Mouse (Mus musculus) thymus, adult 18-20 months (tissue): ENCODE data around the gene Tmem8.

ENCODE experiments used
- DNase-seq, 2 experiments: peaks; one replicate each; pipeline ENCODE4 v3.0.0; 2022; ENCODE audit warnings: mixed read lengths in 2 of 2

Tmem8 gene

DNA sequence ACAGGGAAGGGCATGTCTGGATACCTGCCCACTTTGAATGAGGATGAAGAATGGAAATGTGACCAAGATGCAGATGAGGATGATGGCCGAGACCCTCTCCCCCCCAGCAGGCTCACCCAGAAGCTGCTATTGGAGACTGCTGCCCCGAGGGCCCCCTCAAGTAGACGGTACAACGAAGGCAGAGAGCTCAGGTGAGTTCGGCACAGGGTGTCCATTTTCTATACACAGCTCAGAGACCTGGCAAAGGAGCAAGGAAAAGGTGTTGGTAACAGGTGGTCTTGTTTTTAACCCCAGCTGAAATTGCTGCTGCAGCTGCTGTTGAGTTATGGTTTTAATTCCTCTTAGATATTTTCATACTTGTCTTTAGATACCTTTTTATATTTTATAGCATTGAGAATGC, 30.3 kb downstream of the Tmem8 start:
- no peak for DNase-seq

DNA sequence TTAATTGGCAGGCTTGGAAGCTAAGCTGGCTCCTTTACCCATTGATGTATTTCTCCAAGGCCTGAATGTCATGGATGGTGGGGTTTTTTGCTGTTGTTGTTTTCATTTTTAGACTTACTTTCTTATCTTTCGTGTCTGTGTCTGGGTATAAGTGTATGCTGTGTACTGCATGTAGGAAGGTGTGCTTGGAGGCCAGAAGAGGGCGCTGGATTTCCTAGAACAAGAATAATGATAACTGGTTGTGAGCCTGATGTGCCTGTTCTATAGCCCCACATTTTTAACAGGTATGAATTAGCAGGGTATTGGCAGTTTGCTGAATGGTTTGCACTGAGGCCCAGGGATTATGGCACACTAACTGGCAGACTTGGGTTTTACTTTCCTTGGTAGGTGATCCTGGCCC, 36.0 kb downstream of the Tmem8 start:
- DNase-seq, result no peak

DNA sequence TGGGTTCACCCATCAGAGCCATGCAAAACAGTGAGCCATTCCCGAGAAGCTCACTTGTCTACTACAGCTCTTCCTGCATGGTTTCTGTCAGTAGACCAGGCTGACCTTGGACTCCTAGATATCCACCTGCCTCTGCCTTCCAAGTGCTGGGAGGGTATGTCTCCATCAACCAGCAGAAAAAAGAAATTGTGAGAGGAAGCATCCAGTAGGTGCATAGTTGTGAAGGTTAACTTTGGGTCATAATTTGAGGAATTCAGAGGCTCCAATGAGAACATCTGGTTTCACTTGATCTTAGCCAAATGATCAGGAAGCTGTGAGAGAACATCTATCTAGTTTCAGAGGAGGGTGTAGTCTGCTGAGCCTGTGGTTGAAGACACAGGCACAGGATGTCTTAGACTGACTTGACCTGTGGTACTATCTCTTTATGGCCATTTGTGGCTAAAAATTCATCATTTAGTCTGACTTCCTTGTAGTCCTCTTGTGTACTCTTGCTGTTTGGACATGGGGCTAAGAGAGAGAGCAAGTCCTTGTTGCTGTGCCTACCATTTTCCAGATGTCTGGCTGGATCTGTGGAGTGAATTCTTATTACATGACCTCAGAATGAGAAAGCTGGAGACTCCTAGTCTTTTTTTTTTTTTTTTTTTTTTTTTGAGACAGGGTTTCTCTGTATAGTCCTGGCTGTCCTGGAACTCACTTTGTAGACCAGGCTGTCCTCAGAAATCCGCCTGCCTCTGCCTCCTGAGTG, 39.0 kb downstream of the Tmem8 start:
- no peak for DNase-seq

DNA sequence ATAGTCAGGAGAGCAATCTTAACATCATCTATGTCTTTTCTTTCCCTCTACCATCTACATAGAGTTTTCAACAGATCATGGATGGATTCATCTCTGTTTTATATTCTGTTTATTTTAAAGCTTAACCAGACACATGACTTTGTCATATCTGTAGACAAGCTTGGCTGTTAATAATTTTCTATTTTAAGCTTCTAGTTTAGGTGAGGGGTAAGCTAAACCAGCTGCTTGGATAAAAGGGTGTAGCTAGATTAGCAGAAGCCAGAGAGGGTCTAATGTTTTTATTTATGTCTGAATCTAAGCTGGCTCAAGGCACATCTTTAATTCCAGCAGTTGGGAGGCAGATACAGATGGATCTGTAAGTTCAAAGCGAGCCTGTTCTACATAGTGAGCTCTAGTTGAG, 49.6 kb downstream of the Tmem8 start:
- DNase-seq, result no peak

DNA sequence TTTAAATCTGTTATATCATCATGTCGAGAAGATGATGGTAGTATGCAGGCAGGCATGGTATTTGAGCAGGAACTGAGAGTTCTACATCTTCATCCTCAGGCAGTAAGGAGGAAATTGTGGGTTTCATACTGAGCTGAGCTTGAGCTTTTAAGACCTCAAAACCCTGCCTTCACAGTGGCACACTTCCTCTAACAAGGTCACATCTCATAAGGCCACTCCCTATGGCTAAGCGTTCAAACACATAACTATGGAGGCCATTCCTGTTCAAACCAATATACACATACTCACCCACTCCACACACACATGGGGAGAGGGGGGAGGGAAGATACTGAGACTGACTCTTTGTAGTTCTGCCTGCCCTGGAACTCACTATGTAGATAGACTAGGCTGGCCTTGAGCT, 54.9 kb downstream of the Tmem8 start:
- peak in 1 of 2 experiments; percentile 45 for DNase-seq
